Mouse (Mus musculus): ENCODE data around the gene Fam78a.
A peak's percentile ranks its signal among the peaks of the same experiment; 100 is the strongest.

The Fam78a gene

GRCm38 (mm10) chr2:32102944-32103343 is 18.3 kb upstream of the Fam78a start:
- DNase-seq (ENCODE audit: low spot score) = no peak

- DNase-seq (ENCODE audit: low spot score) = no peak
These were observed 11.4 kb upstream of the Fam78a start for GRCm38 (mm10) chr2:32096122-32096420.

- DNase-seq (ENCODE audit: low spot score) = peak; percentile 85
These were observed 10.9 kb upstream of the Fam78a start, which contains the start of gene Plpp7 for GRCm38 (mm10) chr2:32095351-32096121. TSS of gene Plpp7 (plus strand) at chr2:32095528.

GRCm38 (mm10) chr2:32094001-32094707 is 9.5 kb upstream of the Fam78a start:
- no peak for DNase-seq (ENCODE audit: low spot score)

- no peak for DNase-seq (ENCODE audit: low spot score)
These were observed 7.3 kb upstream of the Fam78a start for GRCm38 (mm10) chr2:32091956-32092355.

- no peak for DNase-seq (ENCODE audit: low spot score)
These were observed 5.5 kb upstream of the Fam78a start for GRCm38 (mm10) chr2:32090145-32090544.

GRCm38 (mm10) chr2:32089606-32090005 is 4.9 kb upstream of the Fam78a start:
- no peak for DNase-seq (ENCODE audit: low spot score)

- DNase-seq (ENCODE audit: low spot score) = peak; percentile 33
These were observed 3.8 kb upstream of the Fam78a start for GRCm38 (mm10) chr2:32088372-32088981.

- DNase-seq (ENCODE audit: low spot score) = no peak
These were observed 2.9 kb upstream of the Fam78a start for GRCm38 (mm10) chr2:32087606-32088005.

- no peak for DNase-seq (ENCODE audit: low spot score)
These were observed 574 bp upstream of the Fam78a start for GRCm38 (mm10) chr2:32085231-32085630.

- no peak for DNase-seq (ENCODE audit: low spot score)
These were observed 179 bp upstream of the Fam78a start for GRCm38 (mm10) chr2:32084872-32085199.

GRCm38 (mm10) chr2:32083159-32084011 is 1.3 kb downstream of the Fam78a start:
- no peak for DNase-seq (ENCODE audit: low spot score)

- DNase-seq (ENCODE audit: low spot score) = no peak
These were observed 2.4 kb downstream of the Fam78a start for GRCm38 (mm10) chr2:32082229-32082628.

GRCm38 (mm10) chr2:32081296-32081929 is 3.2 kb downstream of the Fam78a start:
- DNase-seq (ENCODE audit: low spot score) = no peak

GRCm38 (mm10) chr2:32080681-32081080 is 4.0 kb downstream of the Fam78a start:
- no peak for DNase-seq (ENCODE audit: low spot score)

- DNase-seq (ENCODE audit: low spot score) = no peak
These were observed 5.4 kb downstream of the Fam78a start for GRCm38 (mm10) chr2:32079191-32079725.

GRCm38 (mm10) chr2:32078522-32078921 is 6.1 kb downstream of the Fam78a start:
- DNase-seq (ENCODE audit: low spot score) = no peak

- DNase-seq (ENCODE audit: low spot score) = no peak
These were observed 6.9 kb downstream of the Fam78a start for GRCm38 (mm10) chr2:32077744-32078143.

GRCm38 (mm10) chr2:32075368-32075767 is 9.3 kb downstream of the Fam78a start:
- no peak for DNase-seq (ENCODE audit: low spot score)

GRCm38 (mm10) chr2:32074404-32074803 is 10.3 kb downstream of the Fam78a start:
- no peak for DNase-seq (ENCODE audit: low spot score)

- DNase-seq (ENCODE audit: low spot score) = no peak
These were observed 13.9 kb downstream of the Fam78a start for GRCm38 (mm10) chr2:32070747-32071146.

Measured in layer of hippocampus, adult 11-12 months (tissue).